Mouse (Mus musculus) neural tube, embryonic 10.5 days (tissue): ENCODE results near the gene Bcl9l.
A peak's percentile ranks its signal among the peaks of the same experiment; 100 is the strongest.

ENCODE experiments used
- DNase-seq: peaks from one replicate; pipeline ENCODE4 v3.0.0-alpha.2; 2017; ENCODE audit warnings: low spot score; ENCODE audit errors: extremely low spot score

The Bcl9l gene

DNA sequence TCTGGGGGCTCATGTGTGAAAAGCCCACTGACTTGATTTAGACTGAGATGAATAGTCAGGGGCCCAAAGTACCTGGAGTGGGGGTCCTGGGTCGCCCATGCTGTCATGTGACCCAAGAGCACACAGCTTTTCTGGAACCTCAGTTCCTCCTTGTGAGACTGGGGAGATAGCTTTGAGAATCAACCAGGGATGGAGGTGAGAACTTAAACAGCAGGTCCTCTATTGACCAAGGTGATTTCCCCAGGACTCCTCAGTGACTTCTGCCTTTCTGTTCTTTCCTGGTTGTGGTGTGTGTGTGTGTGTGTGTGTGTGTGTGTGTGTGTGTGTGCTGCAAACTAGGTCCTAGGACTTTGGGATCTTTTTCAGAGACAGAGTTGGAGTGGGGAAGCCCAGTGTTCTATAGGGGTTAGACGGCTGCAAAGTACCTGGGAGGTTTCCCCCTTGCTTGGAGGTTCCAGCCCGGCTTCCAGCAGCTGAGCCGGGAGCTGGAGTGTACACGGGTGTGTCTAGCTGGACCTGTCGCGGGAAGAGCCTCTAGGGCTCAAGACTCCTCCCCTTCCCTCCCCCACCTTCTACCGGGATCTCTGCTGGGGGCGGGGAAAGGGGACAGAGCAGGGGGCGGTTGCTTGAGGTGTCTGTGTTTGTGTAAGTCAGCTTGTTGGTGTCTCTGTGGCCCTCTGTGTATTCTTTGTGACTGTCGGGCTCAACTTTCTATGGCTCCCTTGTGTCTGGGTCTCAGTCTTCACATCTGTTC is 15.2 kb downstream of the Bcl9l start:
- no peak for DNase-seq

DNA sequence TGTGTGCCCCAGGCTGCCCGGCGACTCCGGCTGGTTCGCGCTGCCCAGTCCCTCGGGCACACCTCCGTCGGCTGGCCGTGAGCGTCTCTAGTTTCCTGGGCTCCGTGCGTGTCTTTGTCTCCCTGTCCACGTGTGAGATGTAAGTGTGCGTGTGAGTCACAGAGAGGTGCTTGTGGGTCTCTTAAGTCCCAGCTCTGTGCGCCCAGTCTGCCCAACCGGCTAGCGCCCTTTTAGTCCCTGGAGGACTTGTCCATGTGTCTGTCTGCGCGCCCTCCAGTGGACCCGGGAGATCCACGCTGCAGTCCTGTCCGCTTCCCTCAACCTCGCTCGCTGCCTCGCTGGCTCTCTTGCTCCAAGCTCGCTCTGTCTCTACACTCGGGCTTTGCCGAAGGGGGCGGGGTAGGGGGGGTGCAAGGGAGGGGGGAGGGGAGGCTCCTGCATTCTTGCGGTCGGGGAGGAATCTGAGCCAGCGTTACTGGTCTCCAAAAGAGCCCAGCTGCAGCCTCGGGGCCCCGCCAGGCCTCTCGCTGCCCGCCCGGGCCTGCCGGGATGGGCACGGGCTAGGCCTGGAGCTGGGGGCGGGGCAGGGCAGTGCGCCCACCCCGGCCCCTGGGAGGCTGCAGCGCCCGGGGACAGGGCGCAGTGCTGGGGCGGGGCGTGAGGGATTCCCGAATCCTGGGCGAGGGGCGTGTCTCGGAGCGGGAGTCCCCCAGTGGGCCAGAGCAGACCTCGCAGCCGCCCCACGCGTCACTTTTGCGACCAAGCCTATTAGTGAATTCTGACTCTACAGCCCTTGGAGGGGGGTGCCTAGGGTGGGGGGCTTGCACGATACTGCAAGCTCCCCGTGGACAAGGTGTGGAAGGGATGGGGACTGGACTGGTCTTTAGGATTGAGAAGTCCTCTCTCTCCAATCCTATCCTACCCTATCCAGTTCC is 16.1 kb downstream of the Bcl9l start:
- DNase-seq = peak; percentile 87

DNA sequence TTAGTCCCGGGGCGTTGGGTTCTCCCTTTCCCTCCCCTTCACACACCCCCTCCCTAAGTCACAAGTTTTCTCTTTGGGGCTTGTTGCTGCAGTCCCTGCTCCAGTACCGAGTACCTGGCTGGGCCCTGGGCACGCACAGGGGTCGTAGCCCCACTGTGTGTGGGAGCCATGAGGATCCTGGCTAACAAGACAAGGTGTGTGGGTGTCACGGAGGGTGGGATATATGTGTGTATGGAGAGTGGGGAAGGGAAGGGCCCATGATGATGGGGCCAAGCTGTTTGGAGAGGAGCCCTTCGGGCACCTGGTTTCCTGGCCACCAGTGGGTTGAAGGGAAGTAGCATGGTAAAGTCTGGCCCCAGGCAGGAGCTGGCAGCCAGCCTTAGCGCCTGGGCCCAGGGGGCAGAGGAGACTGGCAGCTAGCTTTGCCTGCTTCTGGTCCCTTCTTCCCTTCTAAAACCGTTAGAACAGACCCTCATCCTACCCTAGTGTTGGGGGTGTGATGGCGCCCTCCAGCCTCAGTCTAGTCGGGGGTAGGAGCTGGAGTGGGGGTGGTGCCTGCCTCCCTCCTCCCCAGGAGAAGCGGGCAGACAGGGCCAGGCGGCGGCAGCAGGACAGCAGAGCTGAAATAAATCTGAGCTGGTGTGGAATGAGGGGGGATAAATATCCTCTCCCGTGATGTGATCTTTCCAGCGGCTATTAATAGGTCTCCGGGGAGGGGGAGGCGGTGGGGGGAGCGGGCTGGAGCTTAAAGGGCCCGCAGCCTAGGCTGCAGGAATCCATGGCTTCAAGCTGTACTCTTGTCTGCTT is 16.9 kb downstream of the Bcl9l start:
- DNase-seq = no peak

DNA sequence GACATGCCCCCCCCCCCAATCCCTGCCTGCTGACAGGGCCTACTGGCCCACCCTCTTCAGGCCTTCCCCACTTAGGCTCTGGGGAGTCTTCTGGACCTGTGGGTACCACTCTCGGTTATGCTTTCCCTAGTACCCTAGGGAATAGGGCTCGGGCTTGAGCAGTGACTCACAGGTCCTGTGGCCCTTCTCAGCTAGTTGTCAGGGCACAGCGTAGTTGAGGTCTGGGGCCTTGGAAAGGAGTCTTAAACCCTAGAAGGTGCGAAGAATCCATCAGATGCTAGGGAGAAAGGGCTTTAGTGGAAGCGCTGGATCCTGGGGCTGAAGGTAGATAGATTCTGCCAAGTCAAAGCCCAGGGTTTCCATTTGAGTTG is 17.5 kb downstream of the Bcl9l start:
- DNase-seq = no peak

DNA sequence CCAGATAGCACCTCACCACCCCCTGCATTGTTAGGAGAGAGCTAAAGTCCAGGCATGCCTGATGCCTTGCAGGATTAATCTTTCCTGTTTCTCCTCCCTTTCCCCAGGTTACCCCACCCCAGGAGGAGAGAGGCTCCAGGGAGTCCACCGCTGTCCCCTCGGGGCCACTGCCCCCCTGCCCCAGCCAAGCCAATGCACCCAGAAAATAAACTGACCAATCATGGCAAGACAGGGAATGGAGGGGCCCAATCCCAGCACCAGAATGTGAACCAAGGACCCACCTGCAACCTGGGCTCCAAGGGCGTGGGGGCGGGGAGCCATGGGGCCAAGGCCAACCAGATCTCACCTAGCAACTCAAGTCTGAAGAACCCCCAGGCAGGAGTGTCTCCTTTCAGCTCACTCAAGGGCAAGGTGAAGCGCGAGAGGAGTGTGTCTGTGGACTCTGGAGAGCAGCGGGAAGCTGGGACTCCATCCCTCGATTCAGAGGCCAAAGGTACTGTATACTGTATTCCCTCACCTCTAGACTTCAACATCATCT is 18.1 kb downstream of the Bcl9l start:
- no peak for DNase-seq

DNA sequence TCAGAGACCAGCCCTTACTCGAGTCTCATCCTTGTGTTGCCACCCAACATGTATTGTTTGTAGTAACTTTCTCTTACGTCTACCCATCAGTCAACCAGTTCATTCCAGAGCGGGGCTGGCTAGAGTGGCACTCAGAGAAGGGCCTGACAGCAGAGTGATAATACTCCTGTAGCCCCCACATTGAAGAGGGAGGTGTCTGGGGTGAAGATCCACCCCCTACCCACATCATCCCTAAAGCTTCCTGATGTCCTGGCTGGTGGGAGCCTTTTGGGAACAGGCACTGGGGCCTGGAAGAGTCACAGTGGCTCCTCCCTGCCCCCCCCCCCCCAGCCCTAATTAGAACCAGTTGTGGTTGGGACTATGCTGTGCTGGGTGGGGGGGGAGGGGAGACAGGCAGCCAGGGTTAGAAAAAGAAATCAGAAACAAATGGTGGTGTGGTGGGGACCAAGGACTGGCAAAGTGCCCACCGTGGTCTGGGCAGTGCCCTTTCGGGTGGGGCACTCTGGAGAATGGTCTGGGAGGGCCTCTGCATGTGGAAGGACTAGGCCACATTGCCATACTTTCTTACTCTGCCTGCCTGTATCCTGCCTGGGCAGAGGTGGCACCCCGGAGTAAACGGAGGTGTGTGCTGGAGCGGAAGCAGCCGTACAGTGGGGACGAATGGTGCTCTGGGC is 18.7 kb downstream of the Bcl9l start:
- no peak for DNase-seq

DNA sequence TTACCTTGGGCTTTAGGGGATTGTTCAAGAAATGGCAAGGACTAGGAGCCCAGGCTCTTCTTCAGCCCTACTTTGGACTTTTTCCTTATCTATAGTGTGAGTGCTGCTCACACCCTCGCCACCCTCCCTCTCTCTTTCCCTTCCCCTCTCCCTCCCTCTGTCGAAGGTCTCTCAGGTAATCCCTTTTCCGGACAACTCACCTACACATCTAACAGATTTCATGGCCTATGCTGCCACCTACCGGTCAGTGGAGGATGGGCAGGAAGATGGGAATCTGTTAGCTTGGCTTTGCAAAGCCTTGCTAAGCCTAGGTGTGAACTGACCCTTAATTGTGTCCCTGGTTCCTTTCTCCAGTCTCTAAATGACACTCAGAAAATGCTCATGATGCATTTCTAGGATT is 19.4 kb downstream of the Bcl9l start:
- DNase-seq = peak; percentile 86

DNA sequence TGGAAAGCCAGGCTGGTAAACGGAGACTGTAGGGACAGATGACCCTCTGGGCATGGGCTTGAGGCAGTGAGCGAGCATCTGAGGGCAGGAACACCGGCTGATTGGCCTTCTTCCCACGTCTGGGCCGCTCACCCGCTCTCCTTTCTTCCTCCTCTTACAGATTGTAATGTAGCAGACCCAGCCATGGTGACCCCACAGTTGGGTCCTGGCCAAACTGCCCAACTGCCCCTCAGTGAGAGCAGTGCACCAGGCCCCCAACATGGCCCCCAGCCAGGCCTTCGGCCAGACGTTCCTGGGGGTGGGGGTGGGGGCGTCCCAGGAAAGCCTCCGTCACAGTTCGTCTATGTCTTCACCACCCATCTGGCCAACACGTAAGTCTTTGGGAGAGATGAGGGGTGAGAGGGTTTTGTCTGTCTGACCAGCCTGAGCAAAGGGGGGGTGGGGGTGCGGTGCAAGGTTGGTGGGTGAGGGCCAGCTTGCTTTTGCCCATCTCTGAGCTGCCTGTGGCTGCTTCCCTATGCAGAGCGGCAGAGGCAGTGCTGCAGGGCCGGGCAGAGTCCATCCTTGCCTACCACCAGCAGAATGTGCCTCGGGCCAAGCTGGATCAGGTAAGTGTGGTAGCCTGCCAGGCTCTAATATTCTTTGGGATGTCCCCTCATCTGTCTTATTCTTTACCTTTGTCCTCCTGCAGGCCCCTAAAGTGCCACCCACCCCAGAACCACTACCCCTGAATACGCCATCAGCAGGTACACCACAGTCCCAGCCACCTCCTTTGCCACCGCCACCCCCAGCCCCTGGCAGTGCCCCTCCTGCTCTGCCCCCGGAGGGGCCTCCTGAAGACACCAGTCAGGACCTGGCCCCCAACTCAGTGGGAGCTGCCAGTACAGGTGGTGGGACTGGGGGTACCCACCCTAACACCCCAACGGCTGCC is 22.5 kb downstream of the Bcl9l start:
- DNase-seq = no peak

DNA sequence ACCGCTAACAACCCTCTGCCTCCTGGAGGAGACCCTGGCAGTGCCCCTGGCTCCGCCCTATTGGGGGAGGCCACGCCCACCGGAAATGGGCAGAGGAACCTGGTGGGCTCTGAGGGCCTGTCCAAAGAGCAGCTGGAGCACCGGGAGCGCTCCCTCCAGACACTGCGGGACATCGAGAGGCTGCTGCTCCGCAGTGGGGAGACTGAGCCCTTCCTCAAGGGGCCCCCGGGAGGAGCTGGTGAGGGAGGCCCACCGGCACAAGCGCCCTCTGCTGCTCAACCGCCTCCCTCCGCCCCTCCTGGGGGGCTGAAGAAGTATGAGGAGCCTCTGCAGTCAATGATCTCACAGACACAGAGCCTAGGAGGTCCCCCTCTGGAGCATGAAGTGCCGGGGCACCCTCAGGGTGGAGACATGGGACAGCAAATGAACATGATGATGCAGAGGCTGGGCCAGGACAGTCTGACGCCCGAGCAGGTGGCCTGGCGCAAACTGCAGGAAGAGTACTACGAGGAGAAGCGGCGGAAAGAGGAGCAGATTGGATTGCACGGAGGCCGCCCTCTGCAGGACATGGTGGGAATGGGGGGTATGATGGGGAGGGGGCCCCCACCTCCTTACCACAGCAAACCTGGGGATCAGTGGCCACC is 23.3 kb downstream of the Bcl9l start:
- DNase-seq = no peak

DNA sequence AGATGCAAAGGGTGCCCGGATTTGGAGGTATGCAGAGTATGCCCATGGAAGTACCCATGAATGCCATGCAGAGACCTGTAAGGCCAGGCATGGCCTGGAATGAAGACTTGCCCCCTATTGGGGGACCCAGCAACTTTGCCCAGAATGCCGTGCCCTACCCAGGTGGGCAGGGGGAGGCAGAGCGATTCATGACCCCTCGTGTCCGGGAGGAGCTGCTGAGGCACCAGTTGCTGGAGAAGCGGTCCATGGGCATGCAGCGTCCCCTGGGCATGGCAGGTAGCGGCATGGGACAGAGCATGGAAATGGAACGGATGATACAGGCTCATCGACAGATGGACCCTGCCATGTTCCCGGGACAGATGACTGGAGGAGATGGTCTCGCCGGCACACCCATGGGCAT is 23.9 kb downstream of the Bcl9l start:
- no peak for DNase-seq

DNA sequence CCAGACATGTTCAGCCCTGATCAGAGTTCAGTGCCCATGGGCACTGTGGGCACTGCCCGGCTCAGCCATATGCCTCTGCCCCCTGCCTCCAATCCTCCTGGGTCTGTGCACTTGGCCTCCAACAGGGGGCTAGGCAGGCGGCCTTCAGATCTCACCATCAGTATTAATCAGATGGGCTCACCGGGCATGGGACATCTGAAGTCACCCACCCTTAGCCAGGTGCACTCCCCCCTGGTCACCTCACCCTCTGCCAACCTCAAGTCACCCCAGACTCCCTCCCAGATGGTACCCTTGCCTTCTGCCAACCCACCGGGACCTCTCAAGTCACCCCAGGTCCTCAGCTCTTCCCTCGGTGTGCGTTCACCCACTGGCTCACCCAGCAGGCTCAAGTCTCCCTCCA is 24.7 kb downstream of the Bcl9l start:
- no peak for DNase-seq

DNA sequence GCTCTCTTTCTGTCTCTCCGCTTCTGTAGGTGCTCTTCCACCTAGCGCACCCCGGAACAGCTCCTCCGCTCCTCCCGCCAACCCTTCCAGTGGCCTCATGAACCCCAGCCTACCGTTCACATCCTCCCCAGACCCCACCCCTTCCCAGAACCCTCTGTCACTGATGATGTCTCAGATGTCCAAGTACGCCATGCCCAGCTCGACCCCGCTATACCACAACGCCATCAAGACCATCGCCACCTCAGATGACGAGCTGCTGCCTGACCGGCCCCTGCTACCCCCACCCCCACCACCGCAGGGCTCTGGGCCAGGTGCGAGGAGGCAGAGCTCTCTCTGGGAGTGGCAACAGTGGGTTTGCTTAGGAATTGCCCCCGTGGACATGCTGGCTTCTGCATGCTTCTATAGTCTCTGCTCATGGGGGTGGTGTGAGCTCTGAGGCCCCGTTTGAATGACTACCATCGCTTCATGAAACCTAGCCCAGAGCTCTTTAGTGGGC is 25.5 kb downstream of the Bcl9l start:
- DNase-seq = no peak

DNA sequence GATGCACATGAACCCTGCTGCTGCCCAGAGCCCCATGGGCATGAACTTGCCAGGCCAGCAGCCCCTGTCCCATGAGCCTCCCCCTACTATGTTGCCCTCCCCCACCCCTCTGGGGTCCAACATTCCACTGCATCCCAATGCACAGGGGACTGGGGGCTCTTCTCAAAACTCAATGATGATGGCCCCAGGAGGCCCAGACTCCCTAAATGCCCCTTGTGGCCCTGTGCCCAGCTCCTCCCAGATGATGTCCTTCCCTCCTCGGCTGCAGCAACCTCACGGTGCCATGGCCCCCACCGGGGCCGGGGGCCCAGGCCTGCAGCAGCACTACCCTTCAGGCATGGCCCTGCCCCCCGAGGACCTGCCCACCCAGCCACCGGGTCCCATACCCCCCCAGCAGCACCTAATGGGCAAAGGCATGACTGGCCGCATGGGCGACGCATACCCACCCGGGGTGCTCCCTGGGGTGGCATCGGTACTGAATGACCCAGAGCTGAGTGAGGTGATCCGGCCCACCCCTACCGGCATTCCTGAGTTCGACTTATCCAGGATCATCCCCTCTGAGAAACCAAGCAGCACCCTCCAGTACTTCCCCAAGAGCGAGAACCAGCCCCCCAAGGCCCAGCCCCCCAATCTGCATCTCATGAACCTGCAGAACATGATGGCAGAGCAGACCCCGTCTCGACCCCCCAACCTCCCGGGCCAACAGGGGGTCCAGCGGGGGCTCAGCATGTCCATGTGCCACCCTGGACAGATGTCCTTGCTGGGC is 26.3 kb downstream of the Bcl9l start:
- DNase-seq = no peak

DNA sequence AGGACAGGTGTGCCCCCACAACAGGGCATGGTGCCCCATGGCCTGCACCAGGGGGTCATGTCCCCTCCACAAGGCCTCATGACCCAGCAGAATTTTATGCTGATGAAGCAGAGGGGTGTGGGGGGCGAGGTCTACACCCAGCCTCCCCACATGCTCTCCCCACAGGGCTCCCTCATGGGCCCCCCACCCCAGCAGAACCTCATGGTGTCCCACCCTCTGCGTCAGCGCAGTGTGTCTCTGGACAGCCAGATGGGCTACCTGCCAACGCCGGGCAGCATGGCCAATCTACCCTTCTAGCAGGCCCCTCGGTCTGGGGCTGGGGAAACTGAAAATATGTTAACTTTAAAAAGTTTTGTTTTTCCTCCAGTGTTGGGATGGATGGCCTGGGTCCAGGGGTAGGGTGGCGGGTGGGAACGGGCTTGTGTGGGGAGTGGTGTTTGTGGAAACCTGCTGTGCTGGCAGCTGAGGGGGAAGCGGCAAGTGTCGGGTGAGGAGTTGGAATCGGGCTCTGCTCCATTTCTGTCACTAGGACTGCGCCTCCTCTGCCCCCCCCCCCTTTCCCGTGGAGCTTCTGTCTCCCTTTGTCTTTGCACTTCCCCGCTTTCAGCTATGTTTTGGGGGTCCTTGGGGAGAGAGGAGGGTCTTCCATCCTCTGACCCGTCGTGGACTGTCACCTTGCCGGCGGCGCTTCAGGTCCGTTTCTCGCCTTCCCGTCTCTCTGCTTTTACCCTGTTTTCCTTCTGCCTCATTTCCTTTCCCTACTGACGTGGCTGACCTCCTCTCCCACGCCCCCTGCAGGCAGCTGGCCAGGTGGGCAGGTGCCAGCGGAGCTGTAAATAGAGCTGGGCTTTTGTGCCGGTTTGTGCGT is 27.1 kb downstream of the Bcl9l start:
- peak; percentile 66 for DNase-seq

DNA sequence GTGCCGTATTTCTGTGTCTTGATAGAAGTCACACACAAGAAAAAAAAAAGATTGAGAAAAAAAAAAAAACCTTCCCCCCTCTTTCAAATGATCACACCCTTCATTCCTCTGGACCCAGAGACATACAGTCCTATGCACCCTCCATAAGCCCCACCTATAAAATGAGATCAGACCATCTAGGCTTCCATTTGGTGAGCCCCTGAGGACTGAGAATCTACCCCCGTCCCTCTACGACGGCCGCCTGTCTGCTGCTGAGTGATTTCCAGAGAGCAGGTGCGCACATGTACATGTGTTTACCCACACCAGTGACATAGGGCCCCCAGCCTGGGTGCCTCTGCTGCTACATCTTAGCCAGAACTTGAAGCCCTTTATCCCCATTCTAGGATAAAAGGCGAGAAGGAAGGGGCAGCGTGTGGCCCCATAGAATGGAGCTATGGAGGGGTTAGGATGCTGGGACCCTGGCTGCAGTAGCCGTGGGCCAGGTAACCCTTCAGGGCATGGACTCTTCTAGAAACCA is 27.8 kb downstream of the Bcl9l start:
- no peak for DNase-seq

DNA sequence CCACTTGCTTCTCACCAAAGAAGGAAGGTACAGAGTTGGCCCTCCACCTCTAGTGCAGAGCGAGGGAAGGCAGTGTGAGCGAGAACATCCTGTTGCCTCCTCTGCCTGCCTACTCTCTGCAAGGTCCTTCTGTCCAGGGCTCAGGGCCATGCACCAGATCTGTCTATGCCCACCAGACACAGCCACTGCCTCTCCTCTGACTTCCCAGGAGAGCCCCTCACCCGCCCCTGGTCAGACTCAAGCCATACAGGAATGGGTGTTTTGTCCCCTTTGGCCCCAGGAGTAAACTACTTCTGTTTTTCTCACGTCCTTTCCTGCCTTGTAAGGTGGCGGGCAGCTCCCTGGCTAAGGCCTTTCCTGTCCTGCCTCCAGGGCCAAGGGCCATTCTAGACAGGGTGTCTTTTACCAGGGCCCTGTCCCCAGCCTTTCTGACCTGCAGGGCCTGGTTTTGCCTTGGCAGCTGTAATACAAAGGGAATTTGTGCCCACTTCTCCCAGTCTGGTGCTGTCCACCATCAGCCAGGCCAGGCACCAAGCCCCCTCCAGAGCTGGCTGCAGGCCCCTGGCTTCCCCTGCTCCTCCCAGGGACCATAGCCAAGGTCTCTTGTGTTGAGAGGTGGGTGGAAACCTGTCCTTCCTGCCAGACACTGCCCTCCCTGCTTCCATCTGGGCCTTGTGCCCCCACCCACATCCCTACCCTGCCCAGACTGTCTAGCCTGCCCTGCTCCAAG is 28.4 kb downstream of the Bcl9l start:
- DNase-seq = no peak
